Mouse (Mus musculus) embryonic stem cell, embryonic (primary cell): ENCODE measurements around the gene Orai3.

ENCODE experiments used
- CTCF ChIA-PET, 4 experiments: fragments of 300-600 bp in 2 of 4; fragments of 350-600 bp in 2 of 4; sonication (Branson Sonifier 250); formaldehyde crosslinking; loops; one replicate each; lab custom pipeline; 2022; ENCODE audit warnings: inconsistent platforms in 2 of 4; lab: Charles Lee
- POLR2A ChIA-PET, 4 experiments: fragments of 300-600 bp in 2 of 4; fragments of 350-600 bp in 2 of 4; sonication (Branson Sonifier 250); formaldehyde crosslinking; loops; one replicate each; lab custom pipeline; 2022; ENCODE audit warnings: antibody characterized with exemption in 4 of 4, inconsistent platforms in 1 of 4; lab: Charles Lee

Orai3 gene

DNA sequence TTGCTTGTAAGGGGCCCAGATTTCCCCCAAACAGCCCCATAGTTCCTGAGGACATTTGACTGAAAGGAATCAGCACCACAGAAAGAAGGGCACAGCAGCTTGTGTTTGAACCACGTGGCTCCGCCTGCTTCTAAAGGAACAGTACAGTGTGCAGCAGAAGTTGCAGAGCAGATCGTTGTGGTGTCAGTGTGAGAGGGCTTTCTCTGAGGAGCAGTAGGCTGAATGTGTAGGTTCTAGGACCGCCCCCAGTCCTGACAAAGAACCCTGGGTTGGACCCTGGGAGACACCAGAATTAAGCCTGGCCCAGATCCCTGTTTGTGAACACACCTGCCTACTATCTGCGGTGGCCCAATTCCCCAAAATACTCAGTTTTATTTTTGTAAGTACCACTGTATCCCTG is 1.6 kb downstream of the Orai3 start:
- ChIA-PET POLR2A (interaction anchor here (0.5 to 2.5 kb wide), 54 partner anchors 9 to 517 kb away, joined by 3 to 18 read pairs (median 5); partner anchors contain the start of genes Ctf1 (in 2 of the 4), Kat8 (in 2 of the 4), Bcl7c (in 1 of the 4) and Fus (in 1 of the 4)), CTCF (interaction anchor here (0.5 to 3.5 kb wide), 10 partner anchors 9 to 1371 kb away, joined by 3 to 17 read pairs (median 4); no protein-coding TSS in a partner anchor)

DNA sequence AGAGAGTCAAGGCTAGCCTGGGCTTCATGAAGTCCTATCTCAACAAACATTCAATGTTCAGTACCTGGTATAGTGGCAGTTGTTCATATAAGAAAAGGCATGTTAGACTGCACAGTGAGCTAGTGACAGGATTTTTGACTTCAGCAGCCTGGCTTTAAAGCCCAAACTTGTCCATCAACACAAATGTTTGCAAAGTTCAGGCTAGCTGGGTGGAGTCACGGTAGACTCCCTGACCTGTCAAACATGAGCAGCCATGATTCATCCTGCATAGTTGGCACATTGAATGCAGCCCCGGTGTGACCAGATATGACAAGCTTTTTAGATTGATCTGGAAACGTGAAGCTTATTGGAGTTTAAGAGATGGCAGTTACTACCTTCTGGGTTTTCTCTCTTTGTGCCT is 2.5 kb downstream of the Orai3 start:
- ChIA-PET POLR2A (interaction anchor here in 3 of 4 experiments (0.5 to 7.1 kb wide), 13 partner anchors 22 to 247 kb away, joined by 3 to 56 read pairs (median 4); partner anchors contain the start of genes Ctf1 (in 1 of the 3) and Hsd3b7 (in 1 of the 3)), CTCF (interaction anchor here in 2 of 4 experiments (0.6 to 3.5 kb wide), 2 partner anchors 110 to 164 kb away, joined by 5 to 17 read pairs; no protein-coding TSS in a partner anchor)

DNA sequence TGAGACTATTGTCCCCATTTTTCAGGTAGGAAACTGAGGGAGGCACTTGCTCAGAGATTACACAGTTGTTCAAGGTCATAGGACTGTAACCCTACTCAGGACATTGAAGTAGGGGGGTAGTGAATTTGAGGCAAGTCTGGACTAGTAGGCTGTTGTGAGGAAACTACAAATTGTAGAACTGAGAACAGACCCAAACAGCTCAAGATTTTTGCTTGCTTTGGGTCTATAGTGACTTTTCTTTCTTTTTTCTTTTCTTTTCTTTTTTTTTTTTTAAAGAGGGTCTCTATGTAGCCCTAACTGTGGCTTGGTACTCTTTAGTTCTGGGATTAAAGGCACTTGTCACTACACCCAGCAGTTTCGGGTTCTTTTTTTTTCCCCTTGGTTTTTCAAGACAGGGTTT is 2.9 kb downstream of the Orai3 start:
- CTCF ChIA-PET = interaction anchor here in 3 of 4 experiments (0.6 to 3.5 kb wide), 7 partner anchors 97 to 163 kb away, joined by 4 to 17 read pairs (median 6); no protein-coding TSS in a partner anchor
- POLR2A ChIA-PET = interaction anchor here (0.5 to 7.1 kb wide), 23 partner anchors 14 to 248 kb away, joined by 3 to 56 read pairs (median 4); partner anchors contain the start of genes Ctf1 (in 1 of the 4), Gm49388 (in 1 of the 4) and Hsd3b7 (in 1 of the 4)

- ChIA-PET POLR2A (interaction anchor here (0.5 to 7.6 kb wide), 50 partner anchors 9 to 220 kb away, joined by 3 to 56 read pairs (median 4); partner anchors contain the start of genes Ctf1 (in 2 of the 4), Fbxl19 (in 2 of the 4), Hsd3b7 (in 2 of the 4) and Gm49388 (in 1 of the 4)), CTCF (interaction anchor here (0.5 to 3.5 kb wide), 52 partner anchors 11 to 662 kb away, joined by 3 to 17 read pairs (median 4); partner anchors contain the start of genes Hsd3b7 (in 2 of the 4), Bcl7c (in 1 of the 4), Ctf1 (in 1 of the 4) and Fus (in 1 of the 4))
These were observed 4.2 kb downstream of the Orai3 start for GRCm38 (mm10) chr7:127773664-127774384.

- ChIA-PET POLR2A (interaction anchor here (0.5 to 7.6 kb wide), 50 partner anchors 8 to 958 kb away, joined by 3 to 56 read pairs (median 4); partner anchors contain the start of genes Hsd3b7 (in 3 of the 4), Fus (in 2 of the 4), Ctf1 (in 1 of the 4) and Fbxl19 (in 1 of the 4)), CTCF (interaction anchor here in 2 of 4 experiments (0.6 to 1.1 kb wide), 5 partner anchors 22 to 111 kb away, joined by 3 to 8 read pairs (median 4); partner anchors contain the start of gene Hsd3b7 (in 1 of the 2))
These were observed 6.2 kb downstream of the Orai3 start for GRCm38 (mm10) chr7:127775837-127776236.

DNA sequence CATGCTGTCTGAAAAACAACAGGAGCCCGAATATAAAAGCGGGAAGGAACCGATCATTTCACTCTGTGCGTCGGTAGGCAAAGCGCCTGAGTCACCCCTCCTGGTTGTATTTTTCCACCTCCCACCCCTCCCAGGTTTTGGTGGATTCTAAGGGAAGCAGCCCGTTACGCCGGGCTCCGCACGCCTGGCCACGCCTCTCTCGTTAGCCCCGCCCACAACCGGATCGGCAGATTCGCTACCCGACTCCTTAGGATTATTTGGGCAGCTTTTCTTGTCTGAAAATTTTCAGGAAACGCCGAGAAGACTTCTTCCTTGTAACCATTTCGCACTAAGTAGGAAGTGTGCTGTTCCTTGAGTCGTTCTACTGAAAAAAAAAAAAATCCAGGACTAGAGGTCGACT is 6.8 kb downstream of the Orai3 start, which contains the start of gene Setd1a:
TSS of gene Setd1a (plus strand) at position 245 of the 400 bp plus-strand sequence.
- ChIA-PET CTCF (interaction anchor here in 2 of 4 experiments (0.6 to 1.5 kb wide), 9 partner anchors 8 to 120 kb away, joined by 3 to 8 read pairs (median 4); partner anchors contain the start of gene Hsd3b7 (in 1 of the 2)), POLR2A (interaction anchor here (0.5 to 7.6 kb wide), 89 partner anchors 8 to 958 kb away, joined by 3 to 56 read pairs (median 4); partner anchors contain the start of genes Hsd3b7 (in 4 of the 4), Fus (in 3 of the 4), Kat8 (in 3 of the 4) and Ctf1 (in 2 of the 4))

DNA sequence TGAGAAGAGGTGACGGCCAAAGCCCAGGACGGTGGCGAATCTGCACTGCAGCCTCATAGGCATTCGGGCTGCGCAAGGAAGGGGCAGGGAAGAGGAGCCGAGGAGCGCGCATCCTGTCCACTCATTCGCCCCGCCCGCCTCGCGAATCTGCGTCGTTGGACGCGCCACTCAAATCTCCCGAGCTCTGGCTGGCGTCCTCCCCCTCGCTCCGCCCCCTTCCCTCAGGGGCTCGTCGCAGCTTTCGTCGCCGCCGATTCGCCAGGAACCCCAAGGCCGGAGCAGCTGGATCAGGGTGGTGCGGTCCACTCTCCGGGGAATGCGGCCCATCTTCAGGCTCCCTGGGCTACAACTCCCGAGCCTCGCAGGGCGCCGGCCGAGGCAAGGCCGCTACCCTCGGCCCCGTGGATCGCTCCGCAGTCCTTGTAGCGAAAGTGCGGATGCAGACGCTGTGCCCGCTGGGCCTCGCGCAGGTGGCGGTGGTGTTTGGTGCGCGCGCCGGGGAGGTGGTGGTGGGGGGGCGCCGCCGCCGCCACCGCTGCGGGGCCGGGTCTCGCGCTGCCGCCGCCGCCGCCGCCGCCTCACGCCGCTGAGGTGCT is 7.4 kb downstream of the Orai3 start:
- ChIA-PET CTCF (interaction anchor here in 2 of 4 experiments (0.6 to 1.6 kb wide), 9 partner anchors 8 to 120 kb away, joined by 3 to 4 read pairs (median 4); partner anchors contain the start of genes Hsd3b7 (in 1 of the 2) and Zfp646 (in 1 of the 2)), POLR2A (interaction anchor here (0.5 to 7.6 kb wide), 88 partner anchors 8 to 750 kb away, joined by 3 to 56 read pairs (median 4); partner anchors contain the start of genes Hsd3b7 (in 4 of the 4), Fus (in 3 of the 4), Kat8 (in 3 of the 4) and Ctf1 (in 2 of the 4))

DNA sequence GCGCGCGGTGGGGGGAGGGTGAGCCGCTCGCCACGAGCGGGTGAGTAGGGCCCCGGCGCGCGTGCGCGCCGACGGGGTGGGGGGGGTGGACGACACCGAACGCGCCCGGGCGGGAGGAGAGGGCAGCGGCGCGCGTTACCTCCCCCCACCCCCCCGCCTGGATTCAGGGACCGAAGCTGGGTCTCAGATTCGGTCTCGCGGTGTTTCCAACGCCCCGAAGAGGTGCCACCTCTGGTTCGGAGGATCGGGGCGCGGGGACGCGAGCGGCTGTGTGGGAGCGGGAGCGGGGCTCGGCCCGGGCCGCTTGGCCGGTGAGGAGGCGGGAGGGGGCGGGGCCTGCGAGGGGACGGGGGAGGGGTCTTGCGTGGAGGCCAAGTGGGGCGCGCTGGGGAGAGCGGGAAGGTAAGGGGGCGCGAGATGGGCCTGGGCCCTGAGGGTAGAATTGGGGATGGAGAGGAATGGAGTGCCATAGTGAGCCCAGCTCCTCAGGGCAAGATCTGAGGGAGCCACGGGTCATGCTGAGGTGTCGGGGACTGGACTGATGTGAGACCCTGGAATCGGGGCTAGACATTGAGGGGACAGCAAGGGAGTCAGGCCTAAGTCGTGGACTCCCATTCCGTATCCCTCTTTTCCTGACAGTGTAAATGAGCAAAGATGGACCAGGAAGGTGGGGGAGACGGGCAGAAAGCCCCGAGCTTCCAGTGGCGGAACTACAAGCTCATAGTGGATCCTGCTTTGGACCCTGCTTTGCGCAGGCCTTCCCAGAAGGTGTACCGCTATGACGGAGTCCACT is 8.1 kb downstream of the Orai3 start:
- ChIA-PET POLR2A (interaction anchor here (0.5 to 7.6 kb wide), 80 partner anchors 9 to 1418 kb away, joined by 3 to 56 read pairs (median 4); partner anchors contain the start of genes Fus (in 3 of the 4), Hsd3b7 (in 3 of the 4), Kat8 (in 3 of the 4) and Ctf1 (in 2 of the 4)), CTCF (interaction anchor here in 3 of 4 experiments (0.6 to 1.6 kb wide), 13 partner anchors 23 to 121 kb away, joined by 3 to 4 read pairs (median 3); partner anchors contain the start of genes Hsd3b7 (in 1 of the 3), Stx1b (in 1 of the 3), Stx4a (in 1 of the 3) and Zfp646 (in 1 of the 3))

- POLR2A ChIA-PET = interaction anchor here (0.5 to 7.6 kb wide), 39 partner anchors 8 to 460 kb away, joined by 3 to 56 read pairs (median 8); partner anchors contain the start of genes Fus (in 3 of the 4), Hsd3b7 (in 2 of the 4), 9130023H24Rik (in 1 of the 4) and Bcl7c (in 1 of the 4)
- CTCF ChIA-PET = interaction anchor here in 2 of 4 experiments (0.7 to 1.6 kb wide), 4 partner anchors 23 to 121 kb away, joined by 3 to 4 read pairs (median 4); partner anchors contain the start of gene Hsd3b7 (in 1 of the 2)
These were observed 8.7 kb downstream of the Orai3 start for GRCm38 (mm10) chr7:127778350-127778749.

DNA sequence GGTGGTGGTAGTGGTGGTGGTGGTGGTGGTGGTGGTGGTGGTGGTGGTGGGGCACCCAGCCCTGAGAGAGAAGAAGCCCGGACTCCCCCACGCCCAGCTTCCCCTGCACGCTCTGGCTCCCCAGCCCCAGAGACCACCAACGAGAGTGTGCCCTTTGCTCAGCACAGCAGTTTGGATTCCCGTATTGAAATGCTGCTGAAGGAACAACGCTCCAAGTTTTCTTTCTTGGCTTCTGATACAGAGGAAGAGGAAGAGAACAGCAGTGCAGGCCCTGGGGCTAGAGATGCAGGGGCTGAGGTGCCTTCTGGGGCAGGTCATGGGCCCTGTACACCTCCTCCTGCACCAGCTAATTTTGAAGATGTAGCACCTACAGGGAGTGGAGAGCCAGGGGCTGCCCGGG is 15.7 kb downstream of the Orai3 start, which contains the start of gene Gm49388:
TSS of gene Gm49388 (plus strand) at position 301 of the 400 bp plus-strand sequence.
- ChIA-PET CTCF (interaction anchor here in 2 of 4 experiments (1.1 to 2.1 kb wide), 3 partner anchors 11 to 15 kb away, joined by 3 to 8 read pairs (median 5); partner anchors contain the start of gene Hsd3b7 (in 1 of the 2)), POLR2A (interaction anchor here in 3 of 4 experiments (0.8 to 4.3 kb wide), 13 partner anchors 8 to 94 kb away, joined by 3 to 16 read pairs (median 5); partner anchors contain the start of genes Hsd3b7 (in 1 of the 3), Orai3 (in 1 of the 3) and Setd1a (in 1 of the 3))

DNA sequence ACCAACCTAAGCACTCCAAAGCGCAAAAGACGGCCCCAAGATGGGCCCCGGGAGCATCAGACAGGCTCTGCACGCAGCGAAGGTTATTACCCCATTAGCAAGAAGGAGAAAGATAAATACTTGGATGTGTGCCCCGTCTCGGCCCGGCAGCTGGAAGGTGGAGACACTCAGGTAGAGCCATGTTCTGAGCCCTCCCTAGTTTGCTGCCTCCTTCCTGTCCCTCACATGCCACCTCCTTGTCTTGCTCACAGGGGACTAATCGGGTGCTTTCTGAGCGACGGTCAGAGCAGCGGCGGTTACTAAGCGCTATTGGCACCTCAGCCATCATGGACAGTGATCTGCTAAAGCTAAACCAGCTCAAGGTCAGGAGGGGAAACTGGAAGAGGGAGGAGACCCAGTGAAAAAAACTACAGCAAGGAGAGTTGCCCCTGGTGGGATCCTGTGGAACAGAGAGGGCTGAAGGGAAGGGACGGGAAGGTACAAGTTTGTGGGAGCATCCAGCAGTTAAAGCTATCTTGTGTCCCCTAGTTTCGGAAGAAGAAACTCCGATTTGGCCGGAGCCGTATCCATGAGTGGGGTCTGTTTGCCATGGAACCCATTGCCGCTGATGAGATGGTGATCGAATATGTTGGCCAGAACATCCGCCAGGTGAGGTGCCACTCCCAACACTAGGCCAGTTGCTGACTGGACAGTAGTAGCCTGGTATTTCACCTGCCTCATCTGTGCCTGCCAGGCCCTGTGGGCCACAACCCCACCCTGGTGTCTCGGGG is 27.6 kb downstream of the Orai3 start:
- CTCF ChIA-PET = interaction anchor here in 2 of 4 experiments (0.7 to 1.5 kb wide), 3 partner anchors 19 to 60 kb away, joined by 3 to 6 read pairs (median 4); no protein-coding TSS in a partner anchor
- POLR2A ChIA-PET = interaction anchor here in 2 of 4 experiments (0.7 to 3.4 kb wide), 16 partner anchors 10 to 118 kb away, joined by 3 to 16 read pairs (median 4); partner anchors contain the start of genes Gm49388 (in 1 of the 2), Orai3 (in 1 of the 2), Stx1b (in 1 of the 2) and Stx4a (in 1 of the 2)

DNA sequence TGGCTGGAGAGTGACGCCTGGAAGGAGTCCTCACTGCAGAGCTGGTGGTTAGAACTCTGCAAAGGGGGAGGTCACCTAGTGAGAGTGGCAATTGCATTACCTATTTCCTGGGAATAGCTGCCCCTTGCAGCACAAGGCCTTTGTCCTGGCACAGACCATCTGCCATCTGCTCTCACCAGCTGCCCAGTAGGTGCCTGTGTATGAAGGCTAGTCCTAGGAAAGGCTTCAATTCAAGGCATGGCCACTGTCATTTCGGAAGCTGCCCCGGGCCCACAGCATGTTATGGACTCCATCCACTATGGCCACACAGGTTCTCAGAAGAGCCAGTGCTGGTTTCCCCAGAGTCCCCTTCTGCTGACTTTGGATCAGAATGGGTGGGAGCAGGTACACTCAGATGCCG is 29.0 kb downstream of the Orai3 start:
- ChIA-PET CTCF (interaction anchor here in 2 of 4 experiments (1.0 to 2.0 kb wide), 4 partner anchors 18 to 69 kb away, joined by 3 to 7 read pairs (median 5); no protein-coding TSS in a partner anchor), POLR2A (interaction anchor here in 3 of 4 experiments (0.6 to 3.4 kb wide), 12 partner anchors 11 to 916 kb away, joined by 3 to 16 read pairs (median 5); partner anchors contain the start of genes Gm49388 (in 1 of the 3), Orai3 (in 1 of the 3), Setd1a (in 1 of the 3) and Zfp629 (in 1 of the 3))

GRCm38 (mm10) chr7:127799211-127799610 is 29.6 kb downstream of the Orai3 start:
- ChIA-PET POLR2A (interaction anchor here in 3 of 4 experiments (0.6 to 3.1 kb wide), 9 partner anchors 12 to 137 kb away, joined by 3 to 32 read pairs (median 4); partner anchors contain the start of genes Gm21974 (in 1 of the 3), Setd1a (in 1 of the 3) and Vkorc1 (in 1 of the 3)), CTCF (interaction anchor here in 2 of 4 experiments (0.6 to 2.0 kb wide), 2 partner anchors 25 to 60 kb away, joined by 3 to 7 read pairs; no protein-coding TSS in a partner anchor)

GRCm38 (mm10) chr7:127799738-127800137 is 30.1 kb downstream of the Orai3 start:
- ChIA-PET POLR2A (interaction anchor here in 3 of 4 experiments (0.6 to 3.4 kb wide), 8 partner anchors 12 to 167 kb away, joined by 3 to 32 read pairs (median 8); partner anchors contain the start of genes Fus (in 1 of the 3), Gm21974 (in 1 of the 3), Setd1a (in 1 of the 3) and Vkorc1 (in 1 of the 3)), CTCF (interaction anchor here in 1 of 4 experiments (2.0 to 3.2 kb wide), 2 partner anchors 26 to 124 kb away, joined by 7 to 16 read pairs; no protein-coding TSS in a partner anchor)
